ENCODE assay signal across 13 mouse cellular contexts in the genomic region with DNA sequence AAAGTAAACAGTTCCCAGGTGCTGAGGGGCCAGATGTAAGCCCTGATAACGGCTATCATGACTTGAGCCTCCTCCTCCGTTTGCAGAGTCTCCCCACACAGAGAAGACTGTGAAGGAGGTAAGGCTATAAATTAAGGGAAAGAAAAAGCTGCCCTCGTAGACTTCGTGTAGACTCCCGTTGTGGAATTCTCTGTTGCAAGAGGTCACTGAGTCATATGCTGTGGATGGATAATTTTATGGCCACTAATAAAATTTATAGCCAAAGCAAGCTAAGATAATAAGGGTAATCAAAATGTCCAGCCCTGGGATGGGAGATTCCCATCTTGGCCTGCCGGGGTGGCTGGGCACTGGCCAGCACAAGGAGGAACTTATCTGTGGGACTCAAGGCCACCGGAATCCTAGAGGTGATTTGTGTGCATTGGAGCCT.
DNase-seq lines count a peak whose midpoint lies in the region; ATAC-seq lines count a peak whose summit lies in the region.
"Had no signal": no experiment of that assay in that cellular context is flagged by ENCODE, and none has a peak within 500 bp of the region (broad histone marks: within the 10 kb centered on the region; RNA-seq: fewer than 3 reads in every experiment).

No protein-coding gene starts in this region.

- no peaks in the 10 kb centered on the region for H3K27me3 ChIP-seq in hindbrain, embryonic 14.5 days (ENCODE audit: control insufficient read depth, insufficient read depth, low read length)
- no peaks in the 10 kb centered on the region for H3K27me3 ChIP-seq in forebrain, embryonic 14.5 days (replicated peaks; ENCODE audit: control insufficient read depth, insufficient read depth, low read length)

- H3K9me3 ChIP-seq in hindbrain, embryonic 14.5 days (ENCODE audit: control insufficient read depth, low read length): no peaks in the 10 kb centered on the region
- no peaks in the 10 kb centered on the region for H3K9me3 ChIP-seq in forebrain, embryonic 14.5 days (replicated peaks; ENCODE audit: control insufficient read depth, low read length)
- H3K9me3 ChIP-seq: limb, embryonic 12.5 days had no signal

- no peak overlapping the region for H3K4me2 ChIP-seq in hindbrain, embryonic 14.5 days (replicated peaks)
- H3K4me2 ChIP-seq in forebrain, embryonic 14.5 days (ENCODE audit: low read length): no peak overlapping the region
- H3K4me2 ChIP-seq: limb, embryonic 12.5 days; lung, embryonic 14.5 days; midbrain, embryonic 11.5 days had no signal

- no peak overlapping the region for H3K4me3 ChIP-seq in hindbrain, embryonic 14.5 days (replicated peaks; ENCODE audit: low read length)
- no peak overlapping the region for H3K4me3 ChIP-seq in forebrain, embryonic 14.5 days (ENCODE audit: low read depth, low read length)
- H3K4me3 ChIP-seq: erythroblast, embryonic 14.5 days; limb, embryonic 12.5 days had no signal

- H3K36me3 ChIP-seq in hindbrain, embryonic 14.5 days (replicated peaks; ENCODE audit: control insufficient read depth, insufficient read depth): no peaks in the 10 kb centered on the region
- no peaks in the 10 kb centered on the region for H3K36me3 ChIP-seq in forebrain, embryonic 14.5 days (ENCODE audit: control insufficient read depth, insufficient read depth, low read length)
- H3K36me3 ChIP-seq: G1E had no signal

- no peak for ATAC-seq in granulocyte monocyte progenitor cell, adult 5-6 weeks (replicated peaks; ENCODE audit: poor library complexity, severe bottlenecking)
- no peak for ATAC-seq in hindbrain, embryonic 14.5 days (ENCODE audit: low FRiP score)
- no peak for ATAC-seq in forebrain, embryonic 14.5 days

- peak; percentile 17 to 31 for DNase-seq in urinary bladder, adult 18-20 months (ENCODE audit: low spot score in 2 of 2)
- DNase-seq in urinary bladder, adult 2 months (ENCODE audit: low spot score): no peak
- peak; percentile 15 for DNase-seq in kidney, adult 11 months
- peak; percentile 28 to 30 for DNase-seq in kidney, postnatal 36 days
- no peak for DNase-seq in hindbrain, embryonic 14.5 days (ENCODE audit: low spot score)
- DNase-seq in embryo, embryonic 9.5 days (ENCODE audit: extremely low spot score): no peak
- DNase-seq in forebrain, embryonic 14.5 days (ENCODE audit: low spot score): no peak
- DNase-seq: lung, embryonic 14.5 days had no signal

- H3K9ac ChIP-seq in hindbrain, embryonic 14.5 days: no peak overlapping the region
- H3K9ac ChIP-seq in forebrain, embryonic 14.5 days (ENCODE audit: low read length): no peak overlapping the region
- H3K9ac ChIP-seq: limb, embryonic 12.5 days; lung, embryonic 14.5 days had no signal

- WGBS in hindbrain, embryonic 14.5 days: 77% methylated on average over 7 of the region's 7 CpGs
- WGBS in forebrain, embryonic 14.5 days: 87% methylated on average over 7 of the region's 7 CpGs

- H3K27ac ChIP-seq in hindbrain, embryonic 14.5 days: no peak overlapping the region
- no peak overlapping the region for H3K27ac ChIP-seq in forebrain, embryonic 14.5 days (ENCODE audit: low read depth, low read length)
- H3K27ac ChIP-seq: limb, embryonic 12.5 days had no signal

- H3K4me1 ChIP-seq in hindbrain, embryonic 14.5 days (replicated peaks; ENCODE audit: control insufficient read depth, insufficient read depth, low read length): no peaks in the 10 kb centered on the region
- H3K4me1 ChIP-seq in forebrain, embryonic 14.5 days (ENCODE audit: control insufficient read depth, insufficient read depth, low read length): no peaks in the 10 kb centered on the region

Comparison
In these comparisons a context has a peak if more than half of its experiments do, and no peak if none do; other contexts are left out.
1. DNase-seq: peak in urinary bladder, adult 18-20 months (2 of 2), kidney, adult 11 months (single experiment) and kidney, postnatal 36 days (2 of 2); none in urinary bladder, adult 2 months (single experiment), hindbrain, embryonic 14.5 days (single experiment), embryo, embryonic 9.5 days (single experiment) and forebrain, embryonic 14.5 days (single experiment).